Mouse (Mus musculus): Measurements from ENCODE around the gene M6pr.
"Not testable (repeated sequence)": the region's sequence is repeated elsewhere in the genome, so short reads cannot be mapped to it uniquely, and the experiment has no call there.

M6pr gene

GRCm38 (mm10) chr6:122344386-122345116, 36.0 kb downstream of the M6pr start:
- no peak for DNase-seq

DNA sequence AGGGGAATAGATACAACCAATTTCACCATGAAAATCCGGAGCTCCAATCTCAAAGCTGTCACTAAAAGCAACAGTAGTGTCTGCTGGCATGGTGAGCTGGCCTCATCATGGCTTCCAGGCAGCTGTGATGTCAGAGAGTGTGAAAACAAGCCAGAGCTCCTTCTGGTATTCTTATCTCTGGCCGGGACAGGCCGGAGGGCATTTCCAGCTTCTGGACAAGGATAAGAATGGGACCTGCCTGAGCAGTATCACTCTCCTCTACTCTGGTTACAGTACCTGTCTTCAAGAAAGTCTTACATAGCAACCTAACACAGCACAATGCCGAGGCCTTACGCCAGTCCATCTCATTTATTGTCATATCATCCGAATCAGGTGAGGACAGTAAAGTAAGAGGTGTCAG, 37.2 kb downstream of the M6pr start:
- no peak for DNase-seq

- no peak for DNase-seq
These were observed 37.9 kb downstream of the M6pr start for GRCm38 (mm10) chr6:122346399-122346798.

GRCm38 (mm10) chr6:122347326-122347725, 38.8 kb downstream of the M6pr start:
- not testable (repeated sequence) for DNase-seq

- no peak for DNase-seq
These were observed 47.4 kb downstream of the M6pr start for GRCm38 (mm10) chr6:122355909-122356308.

DNA sequence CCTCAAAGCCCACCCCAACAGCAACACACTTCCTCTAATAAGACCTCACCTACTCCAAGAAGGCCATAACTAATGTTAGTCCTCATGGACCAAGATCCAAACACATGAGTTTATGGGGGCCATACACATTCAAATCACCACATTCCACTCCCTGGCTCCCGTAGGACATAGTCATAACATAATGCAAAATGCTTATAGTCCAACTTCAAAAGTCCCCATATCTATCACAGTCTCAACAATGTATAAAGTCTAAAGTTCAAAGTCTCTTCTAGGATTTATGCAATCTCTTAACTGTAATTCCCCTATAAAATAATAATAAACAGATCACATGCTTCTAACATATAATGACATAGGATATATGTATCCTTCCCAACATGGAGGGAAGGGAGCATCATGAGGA, 48.6 kb downstream of the M6pr start:
- no peak for DNase-seq

- DNase-seq: no peak
These were observed 57.2 kb downstream of the M6pr start for GRCm38 (mm10) chr6:122365706-122366105.

- no peak for DNase-seq
These were observed 57.8 kb downstream of the M6pr start for GRCm38 (mm10) chr6:122366287-122366686.

- DNase-seq: no peak
These were observed 58.5 kb downstream of the M6pr start for GRCm38 (mm10) chr6:122366976-122367375.

Measured in kidney, adult 8-10 months (tissue).